7 mouse cellular contexts compared by ENCODE assay signal in the genomic region with DNA sequence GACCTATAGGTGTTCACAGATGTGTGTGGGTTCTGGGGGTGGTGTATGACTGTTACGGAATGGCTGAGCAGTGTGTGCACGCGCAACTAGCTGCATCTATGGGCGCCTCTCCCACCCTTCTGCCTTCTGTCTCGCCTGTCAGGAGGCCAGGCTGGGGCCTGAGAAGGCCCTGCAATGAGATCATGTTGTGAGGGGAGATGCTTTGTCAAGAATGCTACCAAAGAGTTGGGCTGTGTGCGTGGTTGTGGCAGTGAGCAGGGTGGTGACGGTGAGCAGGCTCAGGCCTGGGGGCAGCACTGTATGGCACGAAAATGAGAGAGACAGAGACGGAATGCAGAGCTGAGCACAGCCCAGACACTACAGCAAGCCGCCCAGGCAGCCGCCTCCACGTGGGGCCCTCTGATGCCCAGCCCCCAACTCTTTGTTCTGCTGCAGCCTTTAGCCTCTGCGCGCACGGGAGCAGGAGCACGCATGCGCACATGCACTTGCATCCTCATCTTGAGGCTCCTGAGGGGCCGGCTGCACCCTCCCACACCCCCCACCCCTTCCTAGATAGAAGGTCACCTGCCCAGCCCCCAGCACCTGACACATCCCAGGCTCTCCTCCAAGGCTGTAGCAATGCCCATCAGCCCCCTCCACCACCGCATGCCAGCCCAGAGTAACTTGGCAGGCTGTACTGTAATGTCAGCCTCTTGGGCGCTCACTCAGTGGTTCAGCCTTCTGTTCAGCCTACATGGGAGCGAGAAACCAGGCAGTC.
A peak's percentile ranks its signal among the peaks of the same experiment; 100 is the strongest.
DNase-seq lines count a peak whose midpoint lies in the region; ATAC-seq lines count a peak whose summit lies in the region.

No protein-coding gene starts in this region.

- H3K4me1 ChIP-seq in forebrain, embryonic 11.5 days (replicated peaks; ENCODE audit: control insufficient read depth, insufficient read depth, low read length), result peaks cover 58% of the 10 kb centered on the region
- peaks cover 71% of the 10 kb centered on the region for H3K4me1 ChIP-seq in hindbrain, embryonic 15.5 days (replicated peaks)

- H3K27ac ChIP-seq in forebrain, embryonic 11.5 days (ENCODE audit: low read depth, low read length), result peak overlapping the region; percentile 97
- peak overlapping the region; percentile 99 for H3K27ac ChIP-seq in hindbrain, embryonic 15.5 days (replicated peaks)
- peak overlapping the region; percentile 51 for H3K27ac ChIP-seq in macrophage

- H3K4me3 ChIP-seq in forebrain, embryonic 11.5 days (ENCODE audit: low read depth, low read length), result no peak overlapping the region
- no peak overlapping the region for H3K4me3 ChIP-seq in hindbrain, embryonic 15.5 days
- no peak overlapping the region for H3K4me3 ChIP-seq in macrophage (ENCODE audit: inconsistent target)

- H3K4me2 ChIP-seq in forebrain, embryonic 11.5 days (ENCODE audit: low read depth, low read length, severe bottlenecking), result peak overlapping the region; percentile 26; the same call in 1 of the 2 replicates
- H3K4me2 ChIP-seq in hindbrain, embryonic 15.5 days, result peak overlapping the region; percentile 33

- peak overlapping the region; percentile 60 for H3K9ac ChIP-seq in forebrain, embryonic 11.5 days (ENCODE audit: low read length)
- peak overlapping the region; percentile 40 for H3K9ac ChIP-seq in hindbrain, embryonic 15.5 days

- H3K9me3 ChIP-seq in forebrain, embryonic 11.5 days (ENCODE audit: control insufficient read depth, low read length), result no peaks in the 10 kb centered on the region
- no peaks in the 10 kb centered on the region for H3K9me3 ChIP-seq in hindbrain, embryonic 15.5 days

- peak; percentile 86 for DNase-seq in ZHBTc4 (ENCODE audit: low read depth, low spot score)
- peak; percentile 93 for DNase-seq in forebrain, embryonic 11.5 days (ENCODE audit: low spot score)
- peak; percentile 67 to 70 for DNase-seq in right cerebral cortex, postnatal 36 days (ENCODE audit: low spot score in 2 of 2)
- no peak for DNase-seq in urinary bladder, postnatal 25 days (ENCODE audit: low spot score)

- ATAC-seq in cerebellum, adult (ENCODE audit: insufficient number of reproducible peaks, low FRiP score, low TSS enrichment), result peak; percentile 42
- peak; percentile 87 for ATAC-seq in forebrain, embryonic 11.5 days (replicated peaks; ENCODE audit: low FRiP score)
- ATAC-seq in hindbrain, embryonic 15.5 days (ENCODE audit: low FRiP score, low read depth), result peak; percentile 88

- H3K36me3 ChIP-seq in forebrain, embryonic 11.5 days (ENCODE audit: control insufficient read depth, insufficient read depth, low read length), result peaks cover 6% of the 10 kb centered on the region; the same call in 1 of the 2 replicates
- peaks cover 9% of the 10 kb centered on the region; the same call in 1 of the 2 replicates for H3K36me3 ChIP-seq in hindbrain, embryonic 15.5 days
- peaks cover 48% of the 10 kb centered on the region for H3K36me3 ChIP-seq in macrophage (ENCODE audit: inconsistent target)

- no peaks in the 10 kb centered on the region for H3K27me3 ChIP-seq in forebrain, embryonic 11.5 days (ENCODE audit: control insufficient read depth, insufficient read depth, low read length)
- no peaks in the 10 kb centered on the region for H3K27me3 ChIP-seq in hindbrain, embryonic 15.5 days

- peaks cover 100% of the 10 kb centered on the region; the same call in 1 of the 2 replicates for H3K79me2 ChIP-seq in macrophage (ENCODE audit: inconsistent target)

- 17% methylated on average over 21 of the region's 21 CpGs for WGBS in forebrain, embryonic 11.5 days
- 12% methylated on average over 21 of the region's 21 CpGs for WGBS in hindbrain, embryonic 15.5 days
- WGBS in macrophage (ENCODE audit: missing documents), result 96% methylated on average over 21 of the region's 21 CpGs
